Mouse (Mus musculus) myocyte (in vitro differentiated cells): ENCODE results near the gene Mcur1. TPM values are rescaled to one million over a fixed set of nuclear protein-coding genes. Genes with fewer than 3 reads are reported as not detected.

Source experiments
- H3K27me3 ChIP-seq: one replicate; pipeline ENCODE4 v1.6.1; 2011; ENCODE audit not compliant: control insufficient read depth, insufficient read depth, insufficient read length
- H3K36me3 ChIP-seq: one replicate; pipeline ENCODE4 v1.6.1; 2011; ENCODE audit not compliant: control insufficient read depth, insufficient read depth
- H3K4me2 ChIP-seq: one replicate; pipeline ENCODE4 v1.6.1; 2011; ENCODE audit warnings: low read depth, control low read depth
- H3K4me3 ChIP-seq: one replicate; pipeline ENCODE4 v1.5.1; 2011; ENCODE audit warnings: mild to moderate bottlenecking, control low read depth, moderate library complexity
- H3K79me2 ChIP-seq: one replicate; pipeline ENCODE4 v1.6.1; 2011; ENCODE audit not compliant: control insufficient read depth, insufficient read depth
- H3ac ChIP-seq: one replicate; pipeline ENCODE4 v1.6.1; 2011; ENCODE audit not compliant: control insufficient read depth, insufficient read length
- CEBPB ChIP-seq: IDR thresholded peaks from 2 replicates; pipeline ENCODE4 v1.6.1; 2011; ENCODE audit warnings: mild to moderate bottlenecking, moderate library complexity; ENCODE audit not compliant: poor library complexity, insufficient read depth, severe bottlenecking
- E2F4 ChIP-seq: IDR thresholded peaks from one replicate; pipeline ENCODE4 v1.6.1; 2011; ENCODE audit warnings: mild to moderate bottlenecking, control low read depth, moderate library complexity; ENCODE audit not compliant: insufficient read depth
- MAX ChIP-seq: IDR thresholded peaks from one replicate; pipeline ENCODE4 v1.6.1; 2011; ENCODE audit warnings: low read depth, mild to moderate bottlenecking, control low read depth
- MYOD1 ChIP-seq, 3 experiments: IDR thresholded peaks; one replicate each; pipeline ENCODE4 v1.6.1; 2011; ENCODE audit warnings: control low read depth in 2 of 3, low read depth in 2 of 3, mild to moderate bottlenecking in 2 of 3, moderate library complexity in 1 of 3; ENCODE audit not compliant: insufficient read length in 2 of 3, control insufficient read depth in 1 of 3
- MYOG ChIP-seq, 3 experiments: IDR thresholded peaks; one replicate each; pipeline ENCODE4 v1.6.1; 2011; ENCODE audit warnings: control low read depth in 2 of 3, low read depth in 2 of 3, mild to moderate bottlenecking in 2 of 3; ENCODE audit not compliant: insufficient read length in 2 of 3, control insufficient read depth in 1 of 3, insufficient read depth in 1 of 3
- POLR2A ChIP-seq: IDR thresholded peaks from one replicate; pipeline ENCODE4 v1.6.1; 2011; ENCODE audit warnings: low read depth, mild to moderate bottlenecking, control low read depth, moderate library complexity; ENCODE audit not compliant: insufficient read length
- POLR2AphosphoS2 ChIP-seq: IDR thresholded peaks from one replicate; pipeline ENCODE4 v1.6.1; 2011; ENCODE audit warnings: low read depth, control low read depth; ENCODE audit not compliant: insufficient read length
- REST ChIP-seq: IDR thresholded peaks from one replicate; pipeline ENCODE4 v1.6.1; 2011; ENCODE audit warnings: mild to moderate bottlenecking, control low read depth, moderate library complexity; ENCODE audit not compliant: insufficient read depth, insufficient read length
- SRF ChIP-seq: IDR thresholded peaks from one replicate; pipeline ENCODE4 v1.6.1; 2011; ENCODE audit warnings: low read depth; ENCODE audit not compliant: control insufficient read depth, insufficient read length
- TCF12 ChIP-seq: IDR thresholded peaks from one replicate; pipeline ENCODE4 v1.6.1; 2011; ENCODE audit warnings: mild to moderate bottlenecking, control low read depth; ENCODE audit not compliant: poor library complexity, insufficient read depth, severe bottlenecking
- TCF3 ChIP-seq: IDR thresholded peaks from one replicate; pipeline ENCODE4 v1.6.1; 2011; ENCODE audit warnings: low read depth, control low read depth; ENCODE audit not compliant: insufficient read length
- USF1 ChIP-seq: IDR thresholded peaks from one replicate; pipeline ENCODE4 v1.6.1; 2011; ENCODE audit warnings: low read depth, mild to moderate bottlenecking, control low read depth, moderate library complexity
- polyA plus RNA-seq: library from polyadenylated mRNA; unstranded; fragments of >200 nt; fragmentation: generic; extraction: Trizol; gene quantifications from one replicate; pipeline ENCODE4 v1.2.1, GENCODE M21; 2012; ENCODE audit warnings: missing spikeins

Gene Mcur1
- polyA plus RNA-seq, 1 experiment = 5.7 TPM

DNA sequence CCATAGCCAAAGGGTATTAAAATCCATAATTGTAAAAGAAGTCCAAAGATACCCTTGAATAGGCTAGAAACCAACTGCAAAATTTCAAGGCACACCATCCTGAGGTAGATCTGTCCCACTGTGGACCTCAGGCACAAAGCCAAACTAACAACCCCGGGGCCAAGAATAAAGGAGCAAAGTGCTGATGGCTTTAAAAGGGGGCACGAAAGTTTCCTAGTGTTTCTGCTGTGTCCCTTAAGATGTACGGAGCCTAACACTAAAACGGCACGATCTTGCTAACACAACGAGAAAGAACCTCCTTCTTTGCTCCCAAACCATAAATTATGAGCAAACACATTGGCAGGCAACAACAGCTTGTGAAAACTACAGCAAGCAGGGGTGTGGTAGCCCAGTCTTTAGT, 1.6 kb downstream of the Mcur1 start:
- Histone ChIP-seq H3K27me3 (no peaks in the 10 kb centered on the region), H3ac (no peak overlapping the region), H3K4me2 (peak overlapping the region; percentile 84), H3K79me2 (peaks cover 12% of the 10 kb centered on the region), H3K4me3 (no peak overlapping the region), H3K36me3 (no peaks in the 10 kb centered on the region)
- no peak for TF ChIP-seq E2F4
- TF ChIP-seq POLR2A = no peak
- TF ChIP-seq MYOD1 (IDR thresholded peaks at IDR 0.05; ENCODE audit: control insufficient read depth in 1 of 3, insufficient read length in 2 of 3, low read depth in 2 of 3) = no peak
- no peak for TF ChIP-seq SRF
- TF ChIP-seq MAX = no peak

DNA sequence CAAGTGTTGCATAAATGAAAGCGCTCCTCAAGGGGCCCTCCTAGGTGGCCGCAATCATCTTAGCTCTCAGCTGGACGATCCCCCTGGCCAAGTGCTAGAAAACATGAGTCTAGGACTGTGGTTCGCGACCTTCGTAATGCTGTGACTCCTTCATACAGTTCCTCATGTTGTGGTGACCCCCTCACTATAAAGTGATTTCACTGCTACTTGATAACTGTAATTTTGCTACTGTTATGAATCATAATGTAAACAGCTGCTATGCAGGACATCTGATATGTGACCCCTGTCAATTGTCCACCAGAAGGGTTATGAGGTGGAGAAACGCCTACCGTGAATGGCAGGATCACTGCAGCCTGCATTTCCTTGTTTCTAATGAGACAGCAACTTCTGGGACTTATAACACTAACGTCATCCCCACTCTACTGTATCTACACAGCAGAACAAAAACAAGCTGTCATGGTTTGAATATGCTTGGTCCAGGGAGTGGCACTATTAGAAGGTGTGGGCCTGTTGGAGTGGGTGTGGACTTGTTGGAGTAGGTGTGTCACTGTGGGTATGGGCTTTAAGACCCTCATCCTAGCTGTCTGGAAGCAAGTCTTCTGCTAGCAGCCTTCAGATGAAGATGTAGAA, 3.0 kb downstream of the Mcur1 start:
- Histone ChIP-seq H3K27me3 (no peaks in the 10 kb centered on the region), H3K79me2 (peaks cover 12% of the 10 kb centered on the region), H3K36me3 (no peaks in the 10 kb centered on the region), H3K4me3 (no peak overlapping the region), H3K4me2 (no peak overlapping the region), H3ac (no peak overlapping the region)
- TF ChIP-seq MAX (no peak), USF1 (no peak), REST (no peak), MYOG (IDR thresholded peaks at IDR 0.05; ENCODE audit: control insufficient read depth in 1 of 3, insufficient read depth in 1 of 3, insufficient read length in 2 of 3, low read depth in 2 of 3) (no peak), MYOD1 (IDR thresholded peaks at IDR 0.05; ENCODE audit: control insufficient read depth in 1 of 3, insufficient read length in 2 of 3, low read depth in 2 of 3) (no peak), POLR2AphosphoS2 (no peak), POLR2A (no peak), TCF12 (no peak), CEBPB (no peak), SRF (no peak)

DNA sequence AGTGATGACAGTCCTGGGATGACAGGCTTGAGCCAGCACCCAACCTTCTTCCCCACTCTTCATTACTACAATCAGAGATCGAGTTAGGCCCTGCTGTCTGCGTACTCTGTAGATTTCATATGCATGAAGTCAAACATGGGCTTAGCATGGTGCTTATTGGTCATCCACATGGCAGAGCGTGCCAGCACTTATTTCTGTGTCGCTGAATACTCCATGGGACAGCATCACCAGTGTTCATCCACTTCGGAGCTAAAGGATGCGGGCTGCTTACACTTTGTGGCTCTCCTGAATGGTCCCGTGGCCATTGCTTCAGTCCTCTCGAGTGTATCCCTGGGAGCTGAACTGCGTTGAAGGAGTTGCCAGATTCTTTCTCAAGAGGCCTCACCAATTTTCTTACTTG, 4.7 kb downstream of the Mcur1 start:
- no peak overlapping the region for H3K4me3 ChIP-seq
- peaks cover 9% of the 10 kb centered on the region for H3K36me3 ChIP-seq
- TF ChIP-seq TCF3 = no peak
- H3K4me2 ChIP-seq = no peak overlapping the region
- peaks cover 12% of the 10 kb centered on the region for H3K79me2 ChIP-seq
- no peak overlapping the region for H3ac ChIP-seq
- no peaks in the 10 kb centered on the region for H3K27me3 ChIP-seq

DNA sequence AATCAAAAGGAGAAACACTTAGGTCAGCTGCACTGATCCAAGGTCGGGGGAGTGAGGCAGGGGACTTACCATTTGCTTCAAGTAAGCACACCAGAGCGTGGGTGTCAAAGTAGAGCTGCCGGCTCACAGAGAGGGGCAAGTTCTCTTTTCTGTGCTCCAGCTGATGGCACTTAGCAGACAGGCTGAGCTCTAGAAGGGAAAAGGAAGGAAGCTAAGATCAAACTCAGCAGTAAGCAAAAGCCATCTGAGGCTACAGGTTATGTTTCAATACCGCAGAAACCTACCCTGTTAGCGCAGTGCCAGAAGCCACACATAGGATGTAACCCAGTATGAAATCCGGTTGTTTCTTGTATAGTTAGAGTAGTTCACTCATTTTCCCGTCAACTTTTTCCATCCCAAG, 5.2 kb downstream of the Mcur1 start:
- Histone ChIP-seq H3K79me2 (peaks cover 12% of the 10 kb centered on the region), H3K27me3 (no peaks in the 10 kb centered on the region), H3K36me3 (peaks cover 9% of the 10 kb centered on the region), H3ac (no peak overlapping the region), H3K4me3 (no peak overlapping the region), H3K4me2 (no peak overlapping the region)
- TF ChIP-seq TCF12 (no peak), MYOD1 (IDR thresholded peaks at IDR 0.05; ENCODE audit: control insufficient read depth in 1 of 3, insufficient read length in 2 of 3, low read depth in 2 of 3) (no peak), POLR2A (no peak), REST (no peak), SRF (no peak), CEBPB (no peak), TCF3 (no peak), E2F4 (no peak), MAX (no peak), POLR2AphosphoS2 (no peak), USF1 (no peak), MYOG (IDR thresholded peaks at IDR 0.05; ENCODE audit: control insufficient read depth in 1 of 3, insufficient read depth in 1 of 3, insufficient read length in 2 of 3, low read depth in 2 of 3) (no peak)

DNA sequence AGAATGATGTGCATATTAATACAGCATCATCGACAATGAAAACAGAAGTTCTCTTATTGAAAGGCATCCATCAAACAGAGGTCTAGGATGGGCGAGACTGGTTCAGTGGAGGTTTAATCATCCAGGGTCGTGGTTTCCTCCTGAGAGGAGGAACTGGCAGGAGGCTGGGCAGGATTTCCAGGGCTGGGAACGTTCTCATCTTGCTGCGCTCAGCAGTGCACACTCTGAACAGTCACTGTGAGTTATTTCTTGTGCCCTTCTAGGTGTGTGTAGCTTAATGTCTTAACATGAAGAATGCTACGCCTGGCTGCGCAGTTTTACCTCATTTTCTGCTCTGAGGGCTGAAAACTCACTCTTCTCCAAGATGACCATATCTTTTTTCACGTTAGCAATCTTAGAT, 9.3 kb downstream of the Mcur1 start:
- Histone ChIP-seq H3K4me2 (no peak overlapping the region), H3K27me3 (no peaks in the 10 kb centered on the region), H3K79me2 (no peaks in the 10 kb centered on the region), H3ac (no peak overlapping the region), H3K36me3 (peaks cover 9% of the 10 kb centered on the region), H3K4me3 (no peak overlapping the region)
- TF ChIP-seq POLR2A (no peak), MAX (no peak), TCF12 (no peak), USF1 (no peak), CEBPB (no peak)

DNA sequence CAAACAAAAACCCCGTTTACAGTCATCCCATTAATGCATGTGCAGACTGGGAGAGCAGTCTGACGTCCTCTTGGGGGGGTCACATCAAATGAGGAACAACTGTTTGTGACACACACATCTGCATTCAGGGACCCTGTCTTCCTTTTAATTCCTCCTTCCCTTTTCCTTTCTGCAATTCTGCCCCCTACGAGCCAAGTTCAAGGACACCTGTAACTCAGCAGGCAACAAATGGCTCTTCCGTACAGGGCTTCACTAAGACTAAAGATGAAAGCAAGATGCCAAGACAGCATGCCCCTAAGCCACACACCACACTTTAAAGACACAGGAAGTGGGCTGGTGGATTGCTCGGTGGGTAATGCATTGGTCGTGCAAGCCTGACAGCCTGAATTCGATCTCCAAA, 10.1 kb downstream of the Mcur1 start:
- Histone ChIP-seq H3ac (no peak overlapping the region), H3K4me2 (no peak overlapping the region), H3K4me3 (no peak overlapping the region), H3K36me3 (peaks cover 9% of the 10 kb centered on the region), H3K27me3 (no peaks in the 10 kb centered on the region), H3K79me2 (no peaks in the 10 kb centered on the region)
- TF ChIP-seq MYOG (IDR thresholded peaks at IDR 0.05; ENCODE audit: control insufficient read depth in 1 of 3, insufficient read depth in 1 of 3, insufficient read length in 2 of 3, low read depth in 2 of 3) (no peak), TCF12 (no peak), POLR2AphosphoS2 (no peak), USF1 (no peak), MAX (no peak), REST (no peak), SRF (no peak), CEBPB (no peak), E2F4 (no peak), POLR2A (no peak), MYOD1 (IDR thresholded peaks at IDR 0.05; ENCODE audit: control insufficient read depth in 1 of 3, insufficient read length in 2 of 3, low read depth in 2 of 3) (no peak), TCF3 (no peak)
